Mouse (Mus musculus) limb, embryonic 11.5 days (tissue): Measurements from ENCODE around the gene Lemd1. TPM values are rescaled to one million over a fixed set of nuclear protein-coding genes. Genes with fewer than 3 reads are reported as not detected.
"Not testable (repeated sequence)": the region's sequence is repeated elsewhere in the genome, so short reads cannot be mapped to it uniquely, and the experiment has no call there.

Experiments used
- ATAC-seq: fragments of 200-750 bp; cut with Nextera tagmentation; 2 replicates; pipeline ENCODE4 v1.8.0; 2017; ENCODE audit warnings: low read depth; ENCODE audit not compliant: insufficient number of reproducible peaks, low FRiP score, low TSS enrichment
- DNase-seq: peaks from one replicate; pipeline ENCODE4 v3.0.0-alpha.2; 2015; ENCODE audit warnings: low spot score
- H3K27ac ChIP-seq: fragments of 300-500 bp; sonication (generic); replicated peaks from 2 replicates; pipeline ENCODE4 v1.5.1; 2014; ENCODE audit warnings: low read depth, mild to moderate bottlenecking, low read length
- H3K27me3 ChIP-seq: fragments of 300-500 bp; sonication (generic); 2 replicates; pipeline ENCODE4 v1.6.1; 2014; ENCODE audit warnings: mild to moderate bottlenecking, low read length, mixed read lengths; ENCODE audit not compliant: control insufficient read depth, insufficient read depth
- H3K36me3 ChIP-seq: fragments of 300-500 bp; sonication (generic); 2 replicates; pipeline ENCODE4 v1.6.1; 2014; ENCODE audit warnings: mild to moderate bottlenecking, low read length, moderate library complexity, mixed read lengths; ENCODE audit not compliant: control insufficient read depth, insufficient read depth
- H3K4me1 ChIP-seq: fragments of 300-500 bp; sonication (generic); 2 replicates; pipeline ENCODE4 v1.6.1; 2014; ENCODE audit warnings: low read length, mixed read lengths; ENCODE audit not compliant: control insufficient read depth, insufficient read depth
- H3K4me2 ChIP-seq: fragments of 300-500 bp; sonication (generic); 2 replicates; pipeline ENCODE4 v1.6.1; 2014; ENCODE audit warnings: low read depth, mild to moderate bottlenecking, moderate library complexity; ENCODE audit not compliant: severe bottlenecking
- H3K4me3 ChIP-seq: fragments of 300-500 bp; sonication (generic); 2 replicates; pipeline ENCODE4 v1.5.1; 2014; ENCODE audit warnings: low read depth, low read length
- H3K9ac ChIP-seq: fragments of 300-500 bp; sonication (generic); 2 replicates; pipeline ENCODE4 v1.6.1; 2014; ENCODE audit warnings: mild to moderate bottlenecking, low read length
- H3K9me3 ChIP-seq: fragments of 300-500 bp; sonication (generic); 2 replicates; pipeline ENCODE4 v1.6.1; 2016; ENCODE audit warnings: low read length; ENCODE audit not compliant: control insufficient read depth
- WGBS: fragments of 180-500 bp; shearing (Covaris S2); extraction: QIAGEN DNeasy Blood & Tissue Kit; methylation state at CpG from one replicate; pipeline ENCODE4 v1.1.7; 2014; 5-methylcytosine and 5-hydroxymethylcytosine counted together
- polyA plus RNA-seq: library from polyadenylated mRNA; unstranded; fragments of >200 nt; fragmentation: Nextera tagmentation; extraction: Ambion mirVana; gene quantifications from 2 replicates; pipeline ENCODE4 v1.2.1, GENCODE M21; 2014

Gene Lemd1
- polyA plus RNA-seq, 1 experiment from 2014 or later, result 1.2 TPM

- no peak overlapping the region for H3K9ac ChIP-seq
- no peak overlapping the region for H3K27ac ChIP-seq
- H3K4me2 ChIP-seq, result no peak overlapping the region
- ATAC-seq (no peak), DNase-seq (no peak)
- no peaks in the 10 kb centered on the region for H3K36me3 ChIP-seq
- 8% methylated on average over 2 of the region's 2 CpGs for WGBS
- H3K4me1 ChIP-seq, result peaks cover 10% of the 10 kb centered on the region
- H3K27me3 ChIP-seq, result peaks cover 7% of the 10 kb centered on the region; the same call in 1 of the 2 replicates
- H3K9me3 ChIP-seq, result no peaks in the 10 kb centered on the region
- no peak overlapping the region for H3K4me3 ChIP-seq
Observed at GRCm38 (mm10) chr1:132158741-132159140, 32.5 kb upstream of the Lemd1 start.

- ATAC-seq (no peak), DNase-seq (no peak)
- WGBS, result 68% methylated on average over 4 of the region's 4 CpGs
- Histone ChIP-seq H3K9me3 (no peaks in the 10 kb centered on the region), H3K27me3 (peaks cover 7% of the 10 kb centered on the region; the same call in 1 of the 2 replicates), H3K36me3 (no peaks in the 10 kb centered on the region), H3K4me3 (no peak overlapping the region), H3K4me1 (peaks cover 10% of the 10 kb centered on the region), H3K4me2 (no peak overlapping the region), H3K9ac (no peak overlapping the region), H3K27ac (no peak overlapping the region)
Observed at GRCm38 (mm10) chr1:132159681-132160080, 31.6 kb upstream of the Lemd1 start.

- H3K9ac ChIP-seq, result no peak overlapping the region
- H3K4me3 ChIP-seq, result no peak overlapping the region
- WGBS, result 53% methylated on average over 7 of the region's 7 CpGs
- H3K4me1 ChIP-seq, result peaks cover 10% of the 10 kb centered on the region
- no peak overlapping the region for H3K27ac ChIP-seq
- no peak for ATAC-seq
- DNase-seq, result no peak
- H3K36me3 ChIP-seq, result no peaks in the 10 kb centered on the region
- H3K9me3 ChIP-seq, result peaks cover 2% of the 10 kb centered on the region; the same call in 1 of the 2 replicates
- H3K27me3 ChIP-seq, result peaks cover 7% of the 10 kb centered on the region; the same call in 1 of the 2 replicates
- H3K4me2 ChIP-seq, result no peak overlapping the region
Observed at GRCm38 (mm10) chr1:132161211-132161880, 29.9 kb upstream of the Lemd1 start.

GRCm38 (mm10) chr1:132162618-132163017 lies 28.6 kb upstream of the Lemd1 start:
- not testable (repeated sequence) for H3K36me3 ChIP-seq, H3K9ac ChIP-seq, H3K9me3 ChIP-seq, H3K27me3 ChIP-seq, ATAC-seq, H3K4me1 ChIP-seq, H3K27ac ChIP-seq, H3K4me3 ChIP-seq, H3K4me2 ChIP-seq, DNase-seq
- 60% methylated on average over 9 of the region's 9 CpGs for WGBS

GRCm38 (mm10) chr1:132164780-132165518 lies 26.3 kb upstream of the Lemd1 start:
- DNase-seq, result no peak
- no peak overlapping the region for H3K27ac ChIP-seq
- no peaks in the 10 kb centered on the region for H3K36me3 ChIP-seq
- H3K4me2 ChIP-seq, result no peak overlapping the region
- H3K4me1 ChIP-seq, result no peaks in the 10 kb centered on the region
- H3K27me3 ChIP-seq, result 0 out of 2 replicates have a peak, but pooled peaks cover 3% of the 10 kb centered on the region
- ATAC-seq, result no peak
- WGBS, result 14% methylated on average over 11 of the region's 13 CpGs
- no peak overlapping the region for H3K4me3 ChIP-seq
- H3K9me3 ChIP-seq, result peaks cover 2% of the 10 kb centered on the region; the same call in 1 of the 2 replicates
- no peak overlapping the region for H3K9ac ChIP-seq

- Histone ChIP-seq H3K27ac (no peak overlapping the region), H3K9ac (no peak overlapping the region), H3K4me1 (peaks cover 4% of the 10 kb centered on the region; the same call in 1 of the 2 replicates), H3K4me2 (no peak overlapping the region), H3K27me3 (0 out of 2 replicates have a peak, but pooled peaks cover 3% of the 10 kb centered on the region), H3K9me3 (peaks cover 2% of the 10 kb centered on the region; the same call in 1 of the 2 replicates), H3K4me3 (no peak overlapping the region), H3K36me3 (no peaks in the 10 kb centered on the region)
- DNase-seq, result peak; percentile 48
- 56% methylated on average over 3 of the region's 3 CpGs for WGBS
- no peak for ATAC-seq
Observed at GRCm38 (mm10) chr1:132165859-132166258, 25.4 kb upstream of the Lemd1 start.

- no peak overlapping the region for H3K27ac ChIP-seq
- no peak for DNase-seq
Observed at GRCm38 (mm10) chr1:132168115-132168767, 23.0 kb upstream of the Lemd1 start.

GRCm38 (mm10) chr1:132170698-132171097 lies 20.5 kb upstream of the Lemd1 start:
- no peaks in the 10 kb centered on the region for H3K36me3 ChIP-seq
- 0 out of 2 replicates have a peak, but pooled peaks cover 3% of the 10 kb centered on the region for H3K27me3 ChIP-seq
- H3K4me1 ChIP-seq, result peaks cover 8% of the 10 kb centered on the region; the same call in 1 of the 2 replicates
- peaks cover 2% of the 10 kb centered on the region; the same call in 1 of the 2 replicates for H3K9me3 ChIP-seq
- H3K27ac ChIP-seq, result no peak overlapping the region
- no peak overlapping the region for H3K9ac ChIP-seq
- ATAC-seq (no peak), DNase-seq (no peak)
- H3K4me3 ChIP-seq, result no peak overlapping the region
- WGBS, result 38% methylated on average over 6 of the region's 6 CpGs
- no peak overlapping the region for H3K4me2 ChIP-seq

More at GRCm38 (mm10) chr1:132168115-132168767, 23.0 kb upstream of the Lemd1 start:
- Histone ChIP-seq H3K9me3 (peaks cover 2% of the 10 kb centered on the region; the same call in 1 of the 2 replicates), H3K4me1 (peaks cover 8% of the 10 kb centered on the region; the same call in 1 of the 2 replicates), H3K36me3 (no peaks in the 10 kb centered on the region), H3K4me2 (peak overlapping the region; percentile 28), H3K27me3 (0 out of 2 replicates have a peak, but pooled peaks cover 3% of the 10 kb centered on the region), H3K9ac (no peak overlapping the region), H3K4me3 (no peak overlapping the region)
- 7% methylated on average over 12 of the region's 12 CpGs for WGBS
- ATAC-seq, result no peak
